Mouse (Mus musculus): ENCODE data around the gene Ceacam18. TPM values are rescaled to one million over a fixed set of nuclear protein-coding genes. Genes with fewer than 3 reads are reported as not detected.
"Not testable (repeated sequence)": the region's sequence is repeated elsewhere in the genome, so short reads cannot be mapped to it uniquely, and the experiment has no call there.

The Ceacam18 gene
- polyA plus RNA-seq, 1 experiment from 2014 or later, result not detected

GRCm38 (mm10) chr7:43671064-43671808 lies 36.7 kb downstream of the Ceacam18 start:
- peak; percentile 40 for ATAC-seq (replicated peaks; ENCODE audit: low FRiP score)
- Histone ChIP-seq H3K4me3 (replicated peaks) (peak overlapping the region; percentile 72), H3K36me3 (peaks cover 24% of the 10 kb centered on the region), H3K4me2 (peak overlapping the region; percentile 83), H3K9me3 (replicated peaks) (no peaks in the 10 kb centered on the region), H3K27me3 (no peaks in the 10 kb centered on the region), H3K9ac (peak overlapping the region; percentile 23; the same call in 1 of the 2 replicates), H3K27ac (peak overlapping the region; percentile 22; the same call in 1 of the 2 replicates), H3K4me1 (peaks cover 11% of the 10 kb centered on the region)
- 69% methylated on average over 11 of the region's 11 CpGs for WGBS

GRCm38 (mm10) chr7:43671809-43672580 lies 37.5 kb downstream of the Ceacam18 start, which contains the start of gene Ctu1:
Ctu1 (plus strand) TSS chr7:43672016.
- Histone ChIP-seq H3K4me2 (peak within 1 kb of the TSS; percentile 83), H3K27ac (peak within 1 kb of the TSS; percentile 78), H3K9ac (peak within 1 kb of the TSS; percentile 70), H3K4me3 (replicated peaks) (peak within 1 kb of the TSS; percentile 72), H3K4me1 (peaks cover 11% of the 10 kb centered on the region), H3K9me3 (replicated peaks) (no peaks in the 10 kb centered on the region), H3K36me3 (peaks cover 31% of the 10 kb centered on the region), H3K27me3 (no peaks in the 10 kb centered on the region)
- ATAC-seq (replicated peaks; ENCODE audit: low FRiP score), result peak; percentile 96
- WGBS, result under 1% methylated on average over 26 of the region's 26 CpGs

- H3K27ac ChIP-seq, result peak overlapping the region; percentile 78
- peaks cover 11% of the 10 kb centered on the region for H3K4me1 ChIP-seq
- H3K9me3 ChIP-seq (replicated peaks), result no peaks in the 10 kb centered on the region
- ATAC-seq (replicated peaks; ENCODE audit: low FRiP score), result peak; percentile 13
- 4% methylated on average over 10 of the region's 10 CpGs for WGBS
- H3K4me3 ChIP-seq (replicated peaks), result peak overlapping the region; percentile 72
- peak overlapping the region; percentile 70 for H3K9ac ChIP-seq
- peak overlapping the region; percentile 83 for H3K4me2 ChIP-seq
- H3K36me3 ChIP-seq, result peaks cover 39% of the 10 kb centered on the region
- no peaks in the 10 kb centered on the region for H3K27me3 ChIP-seq
These were observed 38.2 kb downstream of the Ceacam18 start for GRCm38 (mm10) chr7:43672581-43673260.

- Histone ChIP-seq H3K36me3 (peaks cover 45% of the 10 kb centered on the region), H3K27ac (no peak overlapping the region), H3K9me3 (replicated peaks) (no peaks in the 10 kb centered on the region), H3K4me3 (replicated peaks) (no peak overlapping the region), H3K4me1 (peaks cover 11% of the 10 kb centered on the region), H3K4me2 (no peak overlapping the region), H3K9ac (no peak overlapping the region), H3K27me3 (no peaks in the 10 kb centered on the region)
- ATAC-seq (replicated peaks; ENCODE audit: low FRiP score), result no peak
- 93% methylated on average over 32 of the region's 32 CpGs for WGBS
These were observed 40.6 kb downstream of the Ceacam18 start for GRCm38 (mm10) chr7:43675091-43675490.

DNA sequence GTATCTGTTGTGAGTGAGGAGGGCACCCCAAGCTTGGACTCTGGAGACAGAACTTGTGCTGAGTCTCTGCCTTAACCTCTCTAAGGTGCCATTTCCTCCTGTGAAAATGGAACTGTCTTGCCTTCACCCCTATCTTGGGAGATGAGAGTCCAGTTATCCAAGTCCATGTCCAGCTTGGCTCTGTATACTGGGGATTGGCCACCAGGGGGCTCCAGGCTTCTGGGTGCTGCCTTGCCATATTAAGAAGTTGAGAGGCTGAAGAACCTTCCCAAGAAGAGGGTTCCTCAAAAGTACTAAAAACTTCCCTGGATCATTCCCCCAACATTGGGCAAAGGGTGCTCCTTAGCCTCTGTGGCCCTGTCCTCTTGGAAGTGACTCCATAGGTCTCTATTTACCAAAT lies 44.0 kb downstream of the Ceacam18 start:
- Histone ChIP-seq H3K9me3 (replicated peaks) (no peaks in the 10 kb centered on the region), H3K27me3 (no peaks in the 10 kb centered on the region), H3K4me1 (0 out of 2 replicates have a peak, but pooled peaks cover 2% of the 10 kb centered on the region), H3K27ac (no peak overlapping the region), H3K36me3 (peaks cover 45% of the 10 kb centered on the region), H3K9ac (no peak overlapping the region), H3K4me2 (no peak overlapping the region), H3K4me3 (replicated peaks) (no peak overlapping the region)
- no peak for ATAC-seq (replicated peaks; ENCODE audit: low FRiP score)

GRCm38 (mm10) chr7:43680960-43681359 lies 46.5 kb downstream of the Ceacam18 start:
- H3K36me3 ChIP-seq, result peaks cover 24% of the 10 kb centered on the region
- no peak overlapping the region for H3K27ac ChIP-seq
- no peaks in the 10 kb centered on the region for H3K27me3 ChIP-seq
- H3K4me1 ChIP-seq, result no peaks in the 10 kb centered on the region
- H3K4me2 ChIP-seq, result no peak overlapping the region
- no peak for ATAC-seq (replicated peaks; ENCODE audit: low FRiP score)
- no peaks in the 10 kb centered on the region for H3K9me3 ChIP-seq (replicated peaks)
- 18% methylated on average over 5 of the region's 5 CpGs for WGBS
- no peak overlapping the region for H3K4me3 ChIP-seq (replicated peaks)
- H3K9ac ChIP-seq, result no peak overlapping the region

GRCm38 (mm10) chr7:43682511-43682910 lies 48.0 kb downstream of the Ceacam18 start:
- H3K9me3 ChIP-seq (replicated peaks); H3K4me3 ChIP-seq (replicated peaks); ATAC-seq (replicated peaks; ENCODE audit: low FRiP score); H3K4me1 ChIP-seq; H3K9ac ChIP-seq; H3K27me3 ChIP-seq; H3K4me2 ChIP-seq; H3K36me3 ChIP-seq; H3K27ac ChIP-seq: not testable (repeated sequence)
- 19% methylated on average over 1 of the region's 1 CpGs for WGBS

- no peaks in the 10 kb centered on the region for H3K27me3 ChIP-seq
- H3K4me3 ChIP-seq (replicated peaks), result no peak overlapping the region
- H3K9me3 ChIP-seq (replicated peaks), result no peaks in the 10 kb centered on the region
- 67% methylated on average over 7 of the region's 7 CpGs for WGBS
- no peak overlapping the region for H3K4me2 ChIP-seq
- no peak overlapping the region for H3K9ac ChIP-seq
- no peaks in the 10 kb centered on the region for H3K4me1 ChIP-seq
- H3K36me3 ChIP-seq, result no peaks in the 10 kb centered on the region
- no peak overlapping the region for H3K27ac ChIP-seq
- no peak for ATAC-seq (replicated peaks; ENCODE audit: low FRiP score)
These were observed 50.6 kb downstream of the Ceacam18 start for GRCm38 (mm10) chr7:43685088-43685487.

- Histone ChIP-seq H3K4me1 (no peaks in the 10 kb centered on the region), H3K9ac (no peak within 1 kb of the TSS), H3K4me3 (replicated peaks) (no peak within 1 kb of the TSS), H3K27me3 (no peaks in the 10 kb centered on the region), H3K4me2 (no peak within 1 kb of the TSS), H3K27ac (no peak within 1 kb of the TSS), H3K36me3 (no peaks in the 10 kb centered on the region), H3K9me3 (replicated peaks) (no peaks in the 10 kb centered on the region)
- ATAC-seq (replicated peaks; ENCODE audit: low FRiP score), result no peak
These were observed 55.6 kb downstream of the Ceacam18 start, which contains the start of gene Klk14 for GRCm38 (mm10) chr7:43690118-43690517. Klk14 (plus strand) TSS chr7:43690418.

Other genes with a start within 250 kb of the Ceacam18 start
- 1.8 and 2.0 TPM in 2 replicates for gene Siglecg, start 226.5 kb upstream of the Ceacam18 start, polyA plus RNA-seq (2015; fragmentation: Nextera tagmentation; extraction: Ambion mirVana)
- not detected in 2 replicates for gene Lim2, start 207.0 kb upstream of the Ceacam18 start, polyA plus RNA-seq (2015; fragmentation: Nextera tagmentation; extraction: Ambion mirVana)
- 0.32 TPM in 1 of 2 replicates, not detected in the other for gene Nkg7, start 197.6 kb upstream of the Ceacam18 start, polyA plus RNA-seq (2015; fragmentation: Nextera tagmentation; extraction: Ambion mirVana)
- not detected in 2 replicates for gene Cldnd2, start 193.9 kb upstream of the Ceacam18 start, polyA plus RNA-seq (2015; fragmentation: Nextera tagmentation; extraction: Ambion mirVana)
- gene Etfb, start 190.6 kb upstream of the Ceacam18 start, polyA plus RNA-seq (2015; fragmentation: Nextera tagmentation; extraction: Ambion mirVana), result 348 and 355 TPM in 2 replicates
- 0.35 and 0.66 TPM in 2 replicates for gene Gm45233, start 190.6 kb upstream of the Ceacam18 start, polyA plus RNA-seq (2015; fragmentation: Nextera tagmentation; extraction: Ambion mirVana)
- 4.6 and 5.4 TPM in 2 replicates for gene Vsig10l, start 171.6 kb upstream of the Ceacam18 start, polyA plus RNA-seq (2015; fragmentation: Nextera tagmentation; extraction: Ambion mirVana)
- 0.40 and 0.45 TPM in 2 replicates for gene Iglon5, start 144.6 kb upstream of the Ceacam18 start, polyA plus RNA-seq (2015; fragmentation: Nextera tagmentation; extraction: Ambion mirVana)
- not detected in 2 replicates for gene 4931406B18Rik, start 128.8 kb upstream of the Ceacam18 start, polyA plus RNA-seq (2015; fragmentation: Nextera tagmentation; extraction: Ambion mirVana)
- gene Cd33, start 90.3 kb upstream of the Ceacam18 start, polyA plus RNA-seq (2015; fragmentation: Nextera tagmentation; extraction: Ambion mirVana), result 0.75 and 1.1 TPM in 2 replicates
- 3.7 TPM in 2 replicates for gene Zfp658, start 72.5 kb upstream of the Ceacam18 start, polyA plus RNA-seq (2015; fragmentation: Nextera tagmentation; extraction: Ambion mirVana)
- gene Zfp719, start 55.1 kb upstream of the Ceacam18 start, polyA plus RNA-seq (2015; fragmentation: Nextera tagmentation; extraction: Ambion mirVana), result 12.4 and 12.6 TPM in 2 replicates
- gene Zfp819, start 27.5 kb upstream of the Ceacam18 start, polyA plus RNA-seq (2015; fragmentation: Nextera tagmentation; extraction: Ambion mirVana), result 0.21 TPM in 1 of 2 replicates, not detected in the other
- gene Siglece, start 25.5 kb downstream of the Ceacam18 start, polyA plus RNA-seq (2015; fragmentation: Nextera tagmentation; extraction: Ambion mirVana), result 0.66 and 0.77 TPM in 2 replicates
- gene Ctu1, start 37.3 kb downstream of the Ceacam18 start, polyA plus RNA-seq (2015; fragmentation: Nextera tagmentation; extraction: Ambion mirVana), result 15.3 and 16.8 TPM in 2 replicates
- not detected in 2 replicates for gene Klk14, start 55.7 kb downstream of the Ceacam18 start, polyA plus RNA-seq (2015; fragmentation: Nextera tagmentation; extraction: Ambion mirVana)
- gene Klk13, start 77.9 kb downstream of the Ceacam18 start, polyA plus RNA-seq (2015; fragmentation: Nextera tagmentation; extraction: Ambion mirVana), result 0.47 and 0.64 TPM in 2 replicates
- not detected in 2 replicates for gene Klk12, start 134.2 kb downstream of the Ceacam18 start, polyA plus RNA-seq (2015; fragmentation: Nextera tagmentation; extraction: Ambion mirVana)
- gene Klk11, start 139.9 kb downstream of the Ceacam18 start, polyA plus RNA-seq (2015; fragmentation: Nextera tagmentation; extraction: Ambion mirVana), result 0.14 and 1.0 TPM in 2 replicates
- gene Klk10, start 146.3 kb downstream of the Ceacam18 start, polyA plus RNA-seq (2015; fragmentation: Nextera tagmentation; extraction: Ambion mirVana), result 0.58 and 2.3 TPM in 2 replicates
- gene Klk9, start 157.2 kb downstream of the Ceacam18 start, polyA plus RNA-seq (2015; fragmentation: Nextera tagmentation; extraction: Ambion mirVana), result 0.22 and 0.23 TPM in 2 replicates
- 29.0 and 32.5 TPM in 2 replicates for gene Klk8, start 162.9 kb downstream of the Ceacam18 start, polyA plus RNA-seq (2015; fragmentation: Nextera tagmentation; extraction: Ambion mirVana)
- 0.08 TPM in 1 of 2 replicates, not detected in the other for gene Klk7, start 176.6 kb downstream of the Ceacam18 start, polyA plus RNA-seq (2015; fragmentation: Nextera tagmentation; extraction: Ambion mirVana)
- gene Klk6, start 189.8 kb downstream of the Ceacam18 start, polyA plus RNA-seq (2015; fragmentation: Nextera tagmentation; extraction: Ambion mirVana), result 0.18 TPM in 1 of 2 replicates, not detected in the other
- gene Klk5, start 207.3 kb downstream of the Ceacam18 start, polyA plus RNA-seq (2015; fragmentation: Nextera tagmentation; extraction: Ambion mirVana), result not detected in 2 replicates
- 0.12 TPM in 1 of 2 replicates, not detected in the other for gene Klk4, start 246.5 kb downstream of the Ceacam18 start, polyA plus RNA-seq (2015; fragmentation: Nextera tagmentation; extraction: Ambion mirVana)

Data from kidney, embryonic 15.5 days (tissue).